Mouse (Mus musculus): ENCODE measurements around the gene Atp8b5.

- no peak for TF ChIP-seq CTCF (IDR thresholded peaks at IDR 0.05; ENCODE audit: low read depth, low read length)
- TF ChIP-seq POLR2A (IDR thresholded peaks at IDR 0.05; ENCODE audit: borderline replicate concordance, low read depth, low read length), result no peak
Measured at GRCm38 (mm10) chr4:43217997-43218396, 49.0 kb upstream of the Atp8b5 start.
